Mouse (Mus musculus) MEL (cell line): ENCODE measurements at regions not wholly inside any gene's neighbourhood (a gene's known extent, or its start where the extent isn't known, plus 50 kb on each side); places are given as distances from the start of the nearest gene placed in this dataset.

Source experiments
- DNase-seq: peaks from one replicate; pipeline ENCODE4 v3.0.0; 2011; ENCODE audit warnings: low read depth, low spot score
- H3K27ac ChIP-seq: 2 replicates; pipeline ENCODE4 v1.5.1; 2012; ENCODE audit warnings: low read depth, mild to moderate bottlenecking, control low read depth, low read length, moderate library complexity; ENCODE audit not compliant: control insufficient read depth
- H3K27me3 ChIP-seq, 2 experiments: fragments of 150-350 bp in 1 of 2; sonication (generic) in 1 of 2; 2 replicates each; pipeline ENCODE4 v1.6.1; 2012; ENCODE audit warnings: low read length in 2 of 2, mild to moderate bottlenecking in 2 of 2, improper control_type of control experiment in 1 of 2, moderate library complexity in 1 of 2; ENCODE audit not compliant: insufficient read depth in 2 of 2, control insufficient read depth in 1 of 2
- H3K36me3 ChIP-seq, 2 experiments: 2 replicates each; pipeline ENCODE4 v1.6.1; 2012 to 2014; ENCODE audit warnings: low read length in 2 of 2, improper control_type of control experiment in 1 of 2, inconsistent platforms in 1 of 2, mild to moderate bottlenecking in 1 of 2; ENCODE audit not compliant: insufficient read depth in 2 of 2, control insufficient read depth in 1 of 2
- H3K4me1 ChIP-seq, 2 experiments: fragments of 150-350 bp in 1 of 2; sonication (generic) in 1 of 2; 2 replicates each; pipeline ENCODE4 v1.6.1; 2012; ENCODE audit warnings: low read length in 2 of 2, improper control_type of control experiment in 1 of 2, mild to moderate bottlenecking in 1 of 2; ENCODE audit not compliant: insufficient read depth in 2 of 2, control insufficient read depth in 1 of 2
- H3K4me3 ChIP-seq, 2 experiments: fragments of 150-350 bp in 1 of 2; sonication (generic) in 1 of 2; 2 replicates each; pipeline ENCODE4 v1.5.1; 2012; ENCODE audit warnings: low read depth in 2 of 2, low read length in 2 of 2, mild to moderate bottlenecking in 2 of 2, moderate library complexity in 2 of 2, control low read depth in 1 of 2, improper control_type of control experiment in 1 of 2; ENCODE audit not compliant: control insufficient read depth in 1 of 2, insufficient read depth in 1 of 2
- H3K79me2 ChIP-seq: 2 replicates; pipeline ENCODE4 v1.6.1; 2012; ENCODE audit warnings: mild to moderate bottlenecking, low read length, moderate library complexity; ENCODE audit not compliant: control insufficient read depth, poor library complexity, insufficient read depth
- H3K9ac ChIP-seq: 2 replicates; pipeline ENCODE4 v1.6.1; 2012; ENCODE audit warnings: low read depth, mild to moderate bottlenecking, control low read depth, low read length, moderate library complexity; ENCODE audit not compliant: control insufficient read depth, poor library complexity, severe bottlenecking
- H3K9me3 ChIP-seq: fragments of 150-350 bp; sonication (generic); replicated peaks from 2 replicates; pipeline ENCODE4 v1.6.1; 2012; ENCODE audit warnings: mild to moderate bottlenecking, low read length, improper control_type of control experiment, moderate library complexity; ENCODE audit not compliant: insufficient read depth
- CHD1 ChIP-seq: IDR thresholded peaks from 2 replicates; pipeline ENCODE4 v1.6.1; 2012; ENCODE audit warnings: low read depth, mild to moderate bottlenecking, inconsistent platforms, low read length, improper control_type of control experiment
- CHD2 ChIP-seq: IDR thresholded peaks from 2 replicates; pipeline ENCODE4 v1.6.1; 2011; ENCODE audit warnings: low read length, improper control_type of control experiment
- CTCF ChIP-seq, 3 experiments: IDR thresholded peaks in 2 of 3; conservative IDR thresholded peaks in 1 of 3; 2 replicates each; pipeline ENCODE4 v1.5.1; 2011 to 2012; ENCODE audit warnings: low read length in 3 of 3, low read depth in 2 of 3, mild to moderate bottlenecking in 2 of 3, improper control_type of control experiment in 1 of 3, inconsistent platforms in 1 of 3, mixed read lengths in 1 of 3, moderate library complexity in 1 of 3; ENCODE audit not compliant: control insufficient read depth in 1 of 3, insufficient read depth in 1 of 3, poor library complexity in 1 of 3, severe bottlenecking in 1 of 3
- ELF1 ChIP-seq: IDR thresholded peaks from 2 replicates; pipeline ENCODE4 v1.6.1; 2014; ENCODE audit warnings: low read depth, mild to moderate bottlenecking, inconsistent platforms, low read length, improper control_type of control experiment, moderate library complexity
- EP300 ChIP-seq, 2 experiments: IDR thresholded peaks; 2 replicates each; pipeline ENCODE4 v1.6.1; 2011; ENCODE audit warnings: improper control_type of control experiment in 2 of 2, low read length in 2 of 2, low read depth in 1 of 2, mild to moderate bottlenecking in 1 of 2
- ETS1 ChIP-seq: IDR thresholded peaks from 2 replicates; pipeline ENCODE4 v1.6.1; 2012; ENCODE audit warnings: low read depth, mild to moderate bottlenecking, inconsistent platforms, low read length, improper control_type of control experiment, moderate library complexity
- GATA1 ChIP-seq: IDR thresholded peaks from 2 replicates; pipeline ENCODE4 v1.6.1; 2011; ENCODE audit warnings: low read depth, low read length, improper control_type of control experiment
- HCFC1 ChIP-seq: IDR thresholded peaks from 2 replicates; pipeline ENCODE4 v1.6.1; 2012; ENCODE audit warnings: low read depth, mild to moderate bottlenecking, inconsistent platforms, low read length, improper control_type of control experiment, moderate library complexity
- JUND ChIP-seq: IDR thresholded peaks from 2 replicates; pipeline ENCODE4 v1.6.1; 2011; ENCODE audit warnings: low read depth, mild to moderate bottlenecking, improper control_type of control experiment, low read length
- KAT2A ChIP-seq: conservative IDR thresholded peaks from 2 replicates; pipeline ENCODE4 v1.6.1; 2012; ENCODE audit warnings: low read depth, low read length, improper control_type of control experiment, inconsistent platforms
- MAFK ChIP-seq: IDR thresholded peaks from 2 replicates; pipeline ENCODE4 v1.6.1; 2011; ENCODE audit warnings: low read depth, mild to moderate bottlenecking, low read length, improper control_type of control experiment, borderline replicate concordance
- MAX ChIP-seq: IDR thresholded peaks from 2 replicates; pipeline ENCODE4 v1.6.1; 2011; ENCODE audit warnings: low read length, improper control_type of control experiment
- MAZ ChIP-seq: IDR thresholded peaks from 2 replicates; pipeline ENCODE4 v1.6.1; 2012; ENCODE audit warnings: low read depth, mild to moderate bottlenecking, inconsistent platforms, low read length, improper control_type of control experiment
- MXI1 ChIP-seq: IDR thresholded peaks from 2 replicates; pipeline ENCODE4 v1.6.1; 2011; ENCODE audit warnings: mild to moderate bottlenecking, low read depth, low read length, improper control_type of control experiment
- MYB ChIP-seq: IDR thresholded peaks from 2 replicates; pipeline ENCODE4 v1.6.1; 2011; ENCODE audit warnings: mild to moderate bottlenecking, low read depth, low read length, improper control_type of control experiment
- MYC ChIP-seq: IDR thresholded peaks from 2 replicates; pipeline ENCODE4 v1.6.1; 2011; ENCODE audit warnings: low read depth, mild to moderate bottlenecking, low read length, improper control_type of control experiment, moderate library complexity
- NRF1 ChIP-seq: IDR thresholded peaks from 2 replicates; pipeline ENCODE4 v1.6.1; 2014; ENCODE audit warnings: low read depth, mild to moderate bottlenecking, inconsistent platforms, low read length, improper control_type of control experiment, moderate library complexity; ENCODE audit not compliant: poor library complexity, insufficient read depth, severe bottlenecking
- POLR2A ChIP-seq, 2 experiments: IDR thresholded peaks; 2 replicates each; pipeline ENCODE4 v1.6.1; 2011 to 2012; ENCODE audit warnings: low read length in 2 of 2, mild to moderate bottlenecking in 2 of 2, control low read depth in 1 of 2, improper control_type of control experiment in 1 of 2, low read depth in 1 of 2, moderate library complexity in 1 of 2; ENCODE audit not compliant: control insufficient read depth in 1 of 2, insufficient read depth in 1 of 2, poor library complexity in 1 of 2
- RAD21 ChIP-seq: IDR thresholded peaks from 2 replicates; pipeline ENCODE4 v1.6.1; 2011; ENCODE audit warnings: mild to moderate bottlenecking, low read depth, low read length, improper control_type of control experiment
- RCOR1 ChIP-seq: IDR thresholded peaks from 2 replicates; pipeline ENCODE4 v1.6.1; 2012; ENCODE audit warnings: low read depth, mild to moderate bottlenecking, inconsistent platforms, low read length, improper control_type of control experiment
- SIN3A ChIP-seq: IDR thresholded peaks from 2 replicates; pipeline ENCODE4 v1.6.1; 2012; ENCODE audit warnings: low read length, improper control_type of control experiment, inconsistent platforms
- SMC3 ChIP-seq: IDR thresholded peaks from 2 replicates; pipeline ENCODE4 v1.6.1; 2011; ENCODE audit warnings: low read depth, low read length, improper control_type of control experiment
- TBP ChIP-seq: IDR thresholded peaks from 2 replicates; pipeline ENCODE4 v1.8.0; 2011; ENCODE audit warnings: low read depth, low read length, improper control_type of control experiment
- UBTF ChIP-seq: IDR thresholded peaks from 2 replicates; pipeline ENCODE4 v1.6.1; 2012; ENCODE audit warnings: low read depth, mild to moderate bottlenecking, inconsistent platforms, low read length, improper control_type of control experiment, moderate library complexity, borderline replicate concordance; ENCODE audit not compliant: insufficient read depth
- USF1 ChIP-seq: IDR thresholded peaks from 2 replicates; pipeline ENCODE4 v1.6.1; 2014; ENCODE audit warnings: low read depth, mild to moderate bottlenecking, inconsistent platforms, low read length, improper control_type of control experiment, moderate library complexity
- USF2 ChIP-seq, 2 experiments: IDR thresholded peaks; 2 replicates each; pipeline ENCODE4 v1.6.1; 2011 to 2012; ENCODE audit warnings: improper control_type of control experiment in 2 of 2, low read length in 2 of 2, borderline replicate concordance in 1 of 2, inconsistent platforms in 1 of 2, low read depth in 1 of 2, mild to moderate bottlenecking in 1 of 2; ENCODE audit not compliant: insufficient read depth in 1 of 2
- ZC3H11A ChIP-seq: IDR thresholded peaks from 2 replicates; pipeline ENCODE4 v1.6.1; 2012; ENCODE audit warnings: low read depth, mild to moderate bottlenecking, inconsistent platforms, low read length, improper control_type of control experiment
- ZKSCAN1 ChIP-seq: IDR thresholded peaks from 2 replicates; pipeline ENCODE4 v1.6.1; 2012; ENCODE audit warnings: low read depth, mild to moderate bottlenecking, inconsistent platforms, low read length, improper control_type of control experiment, moderate library complexity
- ZNF384 ChIP-seq: IDR thresholded peaks from 2 replicates; pipeline ENCODE4 v1.6.1; 2012; ENCODE audit warnings: low read depth, mild to moderate bottlenecking, inconsistent platforms, low read length, improper control_type of control experiment

DNA sequence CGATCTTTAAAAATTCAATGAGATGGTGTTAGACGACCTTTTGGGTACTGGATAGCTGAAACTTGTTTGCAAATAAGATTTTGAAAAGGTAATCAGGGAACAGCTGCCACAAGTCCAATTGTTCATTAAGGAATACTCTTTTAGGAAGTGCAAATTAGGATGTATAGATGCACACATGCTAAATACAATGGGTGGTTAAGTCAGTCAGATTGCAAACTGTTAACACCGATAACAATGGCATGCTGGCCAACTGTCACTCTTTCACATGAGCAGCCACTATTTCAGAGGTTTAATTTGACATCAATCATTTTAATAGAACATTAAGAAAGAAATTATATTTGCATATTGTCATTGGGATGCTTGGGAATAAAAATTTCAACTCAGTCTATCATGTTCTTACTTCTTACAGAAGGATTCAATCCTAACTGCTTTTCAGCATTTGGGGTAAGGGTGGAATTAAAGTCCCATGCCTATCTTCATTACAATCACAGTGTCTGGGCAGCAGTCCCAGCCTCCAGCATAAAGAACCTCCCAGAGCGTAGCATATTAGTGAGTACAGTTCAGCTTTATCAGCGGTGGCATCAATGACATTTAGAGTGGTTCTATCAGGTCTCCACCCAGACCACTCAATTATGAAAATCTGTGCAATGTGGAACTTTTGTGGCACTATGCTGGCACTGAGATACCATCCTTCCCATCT is 385.8 kb upstream of the Slc39a10 start:
- DNase-seq, result no peak
- no peaks in the 10 kb centered on the region for H3K79me2 ChIP-seq
- H3K27me3 ChIP-seq, result no peaks in the 10 kb centered on the region
- H3K4me3 ChIP-seq, result no peak overlapping the region
- H3K36me3 ChIP-seq, result no peaks in the 10 kb centered on the region
- no peak overlapping the region for H3K27ac ChIP-seq
- TF ChIP-seq USF2 (IDR thresholded peaks at IDR 0.05; ENCODE audit: borderline replicate concordance in 1 of 2, insufficient read depth in 1 of 2, low read depth in 1 of 2, low read length in 2 of 2) (no peak), CHD1 (no peak), HCFC1 (no peak), POLR2A (IDR thresholded peaks at IDR 0.05; ENCODE audit: control insufficient read depth in 1 of 2, insufficient read depth in 1 of 2, low read depth in 1 of 2, low read length in 2 of 2, poor library complexity in 1 of 2) (no peak), MYB (no peak), ZKSCAN1 (no peak), ETS1 (no peak), USF1 (no peak), MAZ (no peak), EP300 (IDR thresholded peaks at IDR 0.05; ENCODE audit: low read depth in 1 of 2, low read length in 2 of 2) (no peak), KAT2A (no peak), UBTF (no peak), SIN3A (no peak), JUND (no peak), CTCF (IDR thresholded peaks at IDR 0.05 in 2 of 3, conservative IDR thresholded peaks at IDR 0.05 in 1 of 3; ENCODE audit: control insufficient read depth in 1 of 3, insufficient read depth in 1 of 3, low read depth in 2 of 3, low read length in 3 of 3, poor library complexity in 1 of 3, severe bottlenecking in 1 of 3) (no peak), CHD2 (no peak), MAX (no peak), ZNF384 (no peak), MYC (no peak)
- no peaks in the 10 kb centered on the region for H3K4me1 ChIP-seq
- no peaks in the 10 kb centered on the region for H3K9me3 ChIP-seq
- no peak overlapping the region for H3K9ac ChIP-seq

DNA sequence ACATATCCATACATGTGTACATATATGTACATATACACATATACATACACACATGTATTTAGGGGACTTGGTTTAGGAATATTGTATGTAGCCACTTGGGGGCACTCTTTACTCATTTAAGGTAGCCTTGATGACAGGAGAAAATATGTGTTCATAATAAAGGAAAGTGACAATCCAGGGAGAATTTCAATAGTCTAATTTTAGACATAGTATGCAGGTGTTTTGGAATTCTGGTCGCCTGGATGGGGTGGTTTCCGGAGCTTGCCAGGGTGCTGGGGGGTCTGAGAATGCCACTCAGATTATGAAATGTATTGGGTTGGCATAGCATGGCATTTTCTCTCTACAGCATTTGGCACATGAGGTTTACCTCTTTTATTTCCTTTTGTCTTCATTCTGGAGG is 385.2 kb upstream of the Slc39a10 start:
- H3K4me3 ChIP-seq, result no peak overlapping the region
- H3K36me3 ChIP-seq, result no peaks in the 10 kb centered on the region
- H3K9ac ChIP-seq, result no peak overlapping the region
- no peaks in the 10 kb centered on the region for H3K27me3 ChIP-seq
- H3K27ac ChIP-seq, result no peak overlapping the region
- no peak for TF ChIP-seq GATA1
- TF ChIP-seq MXI1, result no peak
- peak; percentile 21; the same call in 1 of the 2 replicates for TF ChIP-seq ZC3H11A
- TF ChIP-seq UBTF, result no peak
- no peak for TF ChIP-seq JUND
- TF ChIP-seq TBP, result no peak
- no peak for TF ChIP-seq MAX
- no peak for TF ChIP-seq SIN3A
- no peak for TF ChIP-seq ELF1
- peak; percentile 43 for TF ChIP-seq SMC3
- no peak for TF ChIP-seq HCFC1
- TF ChIP-seq RAD21, result peak; percentile 65
- TF ChIP-seq CTCF (IDR thresholded peaks at IDR 0.05 in 2 of 3, conservative IDR thresholded peaks at IDR 0.05 in 1 of 3; ENCODE audit: control insufficient read depth in 1 of 3, insufficient read depth in 1 of 3, low read depth in 2 of 3, low read length in 3 of 3, poor library complexity in 1 of 3, severe bottlenecking in 1 of 3), result peak in 1 of 3 experiments; percentile 46; a peak in 2 of 6 replicates
- TF ChIP-seq EP300 (IDR thresholded peaks at IDR 0.05; ENCODE audit: low read depth in 1 of 2, low read length in 2 of 2), result no peak
- no peak for TF ChIP-seq RCOR1
- no peak for TF ChIP-seq NRF1
- TF ChIP-seq MAFK, result no peak
- DNase-seq, result peak; percentile 23
- H3K4me1 ChIP-seq, result no peaks in the 10 kb centered on the region
- no peaks in the 10 kb centered on the region for H3K9me3 ChIP-seq
- H3K79me2 ChIP-seq, result no peaks in the 10 kb centered on the region
